Mouse (Mus musculus): ENCODE measurements at regions not wholly inside any gene's neighbourhood (a gene's known extent, or its start where the extent isn't known, plus 50 kb on each side); places are given as distances from the start of the nearest gene placed in this dataset.

- Histone ChIP-seq H3K9me3 (replicated peaks) (no peaks in the 10 kb centered on the region), H3K27me3 (no peaks in the 10 kb centered on the region), H3K27ac (no peak overlapping the region), H3K9ac (no peak overlapping the region), H3K4me1 (no peaks in the 10 kb centered on the region), H3K4me3 (no peak overlapping the region), H3K4me2 (replicated peaks) (no peak overlapping the region), H3K36me3 (no peaks in the 10 kb centered on the region)
- no peak for ATAC-seq (ENCODE audit: low FRiP score)
- WGBS = 57% methylated on average over 2 of the region's 2 CpGs
Observed at GRCm38 (mm10) chr13:35453222-35453914, 206.3 kb upstream of the Cdyl start.

- Histone ChIP-seq H3K36me3 (no peaks in the 10 kb centered on the region), H3K9ac (no peak overlapping the region), H3K9me3 (replicated peaks) (no peaks in the 10 kb centered on the region), H3K27ac (no peak overlapping the region), H3K4me1 (no peaks in the 10 kb centered on the region), H3K4me2 (replicated peaks) (no peak overlapping the region), H3K27me3 (no peaks in the 10 kb centered on the region), H3K4me3 (no peak overlapping the region)
- ATAC-seq (ENCODE audit: low FRiP score) = no peak
- 95% methylated on average over 1 of the region's 1 CpGs for WGBS
Observed at GRCm38 (mm10) chr13:35460051-35460450, 199.6 kb upstream of the Cdyl start.

- no peak overlapping the region for H3K4me3 ChIP-seq
- 100% methylated on average over 1 of the region's 1 CpGs for WGBS
- no peaks in the 10 kb centered on the region for H3K27me3 ChIP-seq
- no peaks in the 10 kb centered on the region for H3K36me3 ChIP-seq
- no peaks in the 10 kb centered on the region for H3K9me3 ChIP-seq (replicated peaks)
- no peak for ATAC-seq (ENCODE audit: low FRiP score)
- H3K27ac ChIP-seq = no peak overlapping the region
- H3K4me2 ChIP-seq (replicated peaks) = no peak overlapping the region
- no peak overlapping the region for H3K9ac ChIP-seq
- no peaks in the 10 kb centered on the region for H3K4me1 ChIP-seq
Observed at GRCm38 (mm10) chr13:35463231-35463630, 196.4 kb upstream of the Cdyl start.

- Histone ChIP-seq H3K27ac (no peak overlapping the region), H3K9ac (no peak overlapping the region), H3K4me3 (no peak overlapping the region), H3K27me3 (no peaks in the 10 kb centered on the region), H3K36me3 (no peaks in the 10 kb centered on the region), H3K4me1 (no peaks in the 10 kb centered on the region), H3K4me2 (replicated peaks) (no peak overlapping the region), H3K9me3 (replicated peaks) (no peaks in the 10 kb centered on the region)
- no peak for ATAC-seq (ENCODE audit: low FRiP score)
- 70% methylated on average over 2 of the region's 2 CpGs for WGBS
Observed at GRCm38 (mm10) chr13:35463850-35464249, 195.8 kb upstream of the Cdyl start.

GRCm38 (mm10) chr13:35469361-35470198 is 190.1 kb upstream of the Cdyl start:
- no peak overlapping the region for H3K9ac ChIP-seq
- no peaks in the 10 kb centered on the region for H3K36me3 ChIP-seq
- H3K4me1 ChIP-seq = no peaks in the 10 kb centered on the region
- no peak overlapping the region for H3K27ac ChIP-seq
- ATAC-seq (ENCODE audit: low FRiP score) = peak; percentile 26; the same call in 1 of the 2 replicates
- H3K9me3 ChIP-seq (replicated peaks) = no peaks in the 10 kb centered on the region
- H3K4me3 ChIP-seq = no peak overlapping the region
- 72% methylated on average over 11 of the region's 11 CpGs for WGBS
- H3K27me3 ChIP-seq = no peaks in the 10 kb centered on the region
- no peak overlapping the region for H3K4me2 ChIP-seq (replicated peaks)

- H3K9ac ChIP-seq = no peak overlapping the region
- WGBS = 94% methylated on average over 2 of the region's 2 CpGs
- no peak overlapping the region for H3K4me2 ChIP-seq (replicated peaks)
- H3K4me3 ChIP-seq = no peak overlapping the region
- H3K27ac ChIP-seq = no peak overlapping the region
- no peak for ATAC-seq (ENCODE audit: low FRiP score)
- no peaks in the 10 kb centered on the region for H3K4me1 ChIP-seq
- no peaks in the 10 kb centered on the region for H3K27me3 ChIP-seq
- no peaks in the 10 kb centered on the region for H3K9me3 ChIP-seq (replicated peaks)
- no peaks in the 10 kb centered on the region for H3K36me3 ChIP-seq
Observed at GRCm38 (mm10) chr13:35478226-35478625, 181.4 kb upstream of the Cdyl start.

- no peak overlapping the region for H3K4me3 ChIP-seq
- no peaks in the 10 kb centered on the region for H3K36me3 ChIP-seq
- no peak overlapping the region for H3K9ac ChIP-seq
- 89% methylated on average over 4 of the region's 4 CpGs for WGBS
- H3K27ac ChIP-seq = no peak overlapping the region
- no peaks in the 10 kb centered on the region for H3K4me1 ChIP-seq
- no peaks in the 10 kb centered on the region for H3K9me3 ChIP-seq (replicated peaks)
- H3K27me3 ChIP-seq = no peaks in the 10 kb centered on the region
- ATAC-seq (ENCODE audit: low FRiP score) = no peak
- no peak overlapping the region for H3K4me2 ChIP-seq (replicated peaks)
Observed at GRCm38 (mm10) chr13:35482340-35482739, 177.3 kb upstream of the Cdyl start.

GRCm38 (mm10) chr13:35486125-35486524 is 173.5 kb upstream of the Cdyl start:
- H3K4me2 ChIP-seq (replicated peaks) = no peak overlapping the region
- no peaks in the 10 kb centered on the region for H3K9me3 ChIP-seq (replicated peaks)
- H3K27me3 ChIP-seq = no peaks in the 10 kb centered on the region
- no peaks in the 10 kb centered on the region for H3K4me1 ChIP-seq
- H3K9ac ChIP-seq = no peak overlapping the region
- ATAC-seq (ENCODE audit: low FRiP score) = no peak
- H3K4me3 ChIP-seq = no peak overlapping the region
- no peaks in the 10 kb centered on the region for H3K36me3 ChIP-seq
- WGBS = 76% methylated on average over 4 of the region's 4 CpGs
- H3K27ac ChIP-seq = no peak overlapping the region

GRCm38 (mm10) chr13:35499776-35500175 is 159.9 kb upstream of the Cdyl start:
- ATAC-seq (ENCODE audit: low FRiP score) = no peak
- no peaks in the 10 kb centered on the region for H3K9me3 ChIP-seq (replicated peaks)
- peaks cover 17% of the 10 kb centered on the region for H3K4me1 ChIP-seq
- H3K27ac ChIP-seq = no peak overlapping the region
- H3K9ac ChIP-seq = no peak overlapping the region
- H3K36me3 ChIP-seq = no peaks in the 10 kb centered on the region
- no peaks in the 10 kb centered on the region for H3K27me3 ChIP-seq
- H3K4me2 ChIP-seq (replicated peaks) = no peak overlapping the region
- WGBS = 88% methylated on average over 2 of the region's 2 CpGs
- no peak overlapping the region for H3K4me3 ChIP-seq

- no peak overlapping the region for H3K9ac ChIP-seq
- H3K36me3 ChIP-seq = no peaks in the 10 kb centered on the region
- peaks cover 17% of the 10 kb centered on the region for H3K4me1 ChIP-seq
- H3K27me3 ChIP-seq = no peaks in the 10 kb centered on the region
- H3K9me3 ChIP-seq (replicated peaks) = no peaks in the 10 kb centered on the region
- WGBS = 69% methylated on average over 5 of the region's 5 CpGs
- no peak for ATAC-seq (ENCODE audit: low FRiP score)
- no peak overlapping the region for H3K4me3 ChIP-seq
- no peak overlapping the region for H3K27ac ChIP-seq
- H3K4me2 ChIP-seq (replicated peaks) = no peak overlapping the region
Observed at GRCm38 (mm10) chr13:35500891-35501290, 158.7 kb upstream of the Cdyl start.

- WGBS = 66% methylated on average over 11 of the region's 11 CpGs
- Histone ChIP-seq H3K9me3 (replicated peaks) (no peaks in the 10 kb centered on the region), H3K4me2 (replicated peaks) (no peak overlapping the region), H3K4me1 (peaks cover 17% of the 10 kb centered on the region), H3K27ac (no peak overlapping the region), H3K36me3 (no peaks in the 10 kb centered on the region), H3K9ac (no peak overlapping the region), H3K27me3 (no peaks in the 10 kb centered on the region), H3K4me3 (no peak overlapping the region)
- no peak for ATAC-seq (ENCODE audit: low FRiP score)
Observed at GRCm38 (mm10) chr13:35501351-35502146, 158.1 kb upstream of the Cdyl start.

- Histone ChIP-seq H3K27ac (no peak overlapping the region), H3K4me3 (no peak overlapping the region), H3K9me3 (replicated peaks) (no peaks in the 10 kb centered on the region), H3K4me1 (peaks cover 17% of the 10 kb centered on the region), H3K27me3 (no peaks in the 10 kb centered on the region), H3K9ac (no peak overlapping the region), H3K4me2 (replicated peaks) (no peak overlapping the region), H3K36me3 (no peaks in the 10 kb centered on the region)
- no peak for ATAC-seq (ENCODE audit: low FRiP score)
- 64% methylated on average over 5 of the region's 5 CpGs for WGBS
Observed at GRCm38 (mm10) chr13:35502147-35502522, 157.5 kb upstream of the Cdyl start.
